Mouse (Mus musculus): Measurements from ENCODE around the gene Gm49673. TPM values are rescaled to one million over a fixed set of nuclear protein-coding genes. Genes with fewer than 3 reads are reported as not detected.
A peak's percentile ranks its signal among the peaks of the same experiment; 100 is the strongest.
"Not testable (repeated sequence)": the region's sequence is repeated elsewhere in the genome, so short reads cannot be mapped to it uniquely, and the experiment has no call there.

Gm49673 gene
- total RNA-seq, 2 experiments from 2014 or later: 0.10 to 0.63 TPM

DNA sequence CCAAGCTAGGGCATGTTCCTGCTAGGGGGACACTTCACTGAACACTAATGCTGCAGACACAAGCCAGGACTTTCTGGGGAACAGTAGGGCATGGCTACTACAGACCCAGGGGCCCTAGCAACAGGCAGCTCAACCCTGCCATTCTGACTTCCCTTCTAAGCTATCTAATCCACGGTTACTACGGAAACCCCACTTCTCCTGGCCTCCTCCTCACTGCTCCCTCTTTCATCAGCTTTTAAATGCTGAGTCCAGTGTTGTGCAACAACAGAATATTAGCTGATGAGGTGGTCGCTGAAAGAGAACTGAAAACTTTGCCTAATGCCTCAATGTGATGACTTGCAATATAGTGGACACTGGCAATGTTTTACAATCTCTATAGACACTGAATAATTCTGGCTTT, 7.4 kb downstream of the Gm49673 start:
- not testable (repeated sequence) for DNase-seq (ENCODE audit: extremely low spot score in 1 of 2, low spot score in 1 of 2)

DNA sequence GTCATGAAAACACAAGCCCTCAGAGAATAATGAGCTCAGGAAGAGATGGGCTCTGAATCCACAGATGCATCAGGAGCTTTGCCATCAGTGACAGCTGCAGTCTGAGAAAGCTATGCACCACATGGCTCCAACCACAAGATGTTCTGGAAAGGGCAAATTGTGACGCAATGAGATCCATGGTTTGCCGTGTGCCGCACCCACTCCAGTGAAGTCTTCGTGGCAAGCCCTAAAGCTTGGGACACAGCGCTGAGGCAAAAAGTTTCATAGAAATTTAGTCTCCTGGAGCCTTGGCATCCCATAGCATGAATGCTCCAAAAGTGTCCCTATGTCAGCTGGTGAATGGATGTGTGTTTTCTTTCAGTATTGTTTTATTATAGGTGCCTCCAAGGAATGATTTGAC, 9.5 kb downstream of the Gm49673 start:
- not testable (repeated sequence) for DNase-seq (ENCODE audit: extremely low spot score in 1 of 2, low spot score in 1 of 2)

DNA sequence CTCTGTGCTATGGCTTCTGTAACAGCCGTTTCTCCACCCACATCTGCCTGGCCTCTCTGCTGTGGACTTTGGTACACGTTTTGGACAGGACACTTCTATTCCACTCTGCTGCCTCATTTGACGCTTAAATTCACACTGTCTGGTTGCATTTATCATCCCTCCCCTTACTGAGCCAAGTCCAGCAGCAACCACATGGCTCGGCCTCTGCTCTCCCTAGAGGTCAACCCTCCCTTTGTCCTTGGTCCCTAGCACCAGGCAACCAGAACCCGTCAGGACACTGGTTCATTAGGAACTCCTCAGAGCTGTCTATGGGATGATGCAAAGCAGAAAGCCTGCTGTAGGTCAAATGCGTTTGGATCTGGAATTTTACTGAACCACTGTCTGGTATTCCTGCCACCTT, 16.7 kb downstream of the Gm49673 start:
- DNase-seq (ENCODE audit: extremely low spot score in 1 of 2, low spot score in 1 of 2): not testable (repeated sequence)

DNA sequence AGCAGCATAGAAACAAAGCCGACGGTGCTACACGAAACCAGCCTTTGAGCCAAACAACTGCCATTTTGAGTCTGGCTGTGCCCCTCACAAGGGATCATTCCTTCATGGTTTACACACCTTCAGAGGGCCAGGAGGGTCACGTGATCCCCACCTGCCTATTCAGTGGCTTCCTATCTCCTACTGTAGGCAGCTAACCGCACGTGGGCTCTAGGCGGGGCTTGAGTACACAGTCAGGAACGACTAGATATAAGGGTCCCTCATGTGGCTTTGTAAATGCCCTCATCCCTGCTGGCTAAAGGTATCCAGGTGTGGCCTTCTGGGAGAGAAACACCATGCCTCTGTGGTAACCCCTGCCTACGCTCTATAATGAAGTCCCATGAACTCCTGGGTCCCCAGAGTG, 18.0 kb downstream of the Gm49673 start:
- not testable (repeated sequence) for DNase-seq (ENCODE audit: extremely low spot score in 1 of 2, low spot score in 1 of 2)

DNA sequence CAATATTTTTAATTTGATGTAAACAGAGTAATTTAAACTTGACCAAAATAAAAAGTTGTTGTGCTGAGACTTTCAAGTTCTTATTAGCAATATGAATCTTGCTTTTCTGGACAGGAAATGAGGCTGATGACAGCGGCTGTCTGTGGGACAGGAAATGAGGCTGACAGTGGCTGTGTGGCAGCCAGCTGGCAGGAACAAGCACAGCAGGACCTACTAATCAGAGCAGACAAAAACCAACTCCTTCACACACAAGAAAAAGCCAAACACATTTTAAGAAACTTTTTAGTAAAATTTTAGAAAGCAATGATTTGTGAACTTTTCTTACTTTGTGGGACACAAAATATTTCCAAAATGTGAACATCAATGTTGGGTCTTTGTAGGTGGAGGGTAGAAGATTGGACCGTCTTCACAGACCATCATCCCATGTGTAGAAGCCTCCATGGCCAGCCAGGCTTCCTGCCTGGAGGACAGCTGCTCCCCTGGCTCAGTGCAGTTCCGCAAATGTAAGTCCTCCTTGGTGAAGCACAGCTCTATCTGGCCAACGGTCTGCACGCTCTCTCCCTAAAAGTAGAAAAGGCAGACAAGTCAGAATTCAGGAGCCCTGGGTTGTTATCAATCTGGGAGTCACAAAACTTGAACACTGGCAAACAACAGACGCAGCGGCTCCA, 19.1 kb downstream of the Gm49673 start:
- not testable (repeated sequence) for DNase-seq (ENCODE audit: extremely low spot score in 1 of 2, low spot score in 1 of 2)

DNA sequence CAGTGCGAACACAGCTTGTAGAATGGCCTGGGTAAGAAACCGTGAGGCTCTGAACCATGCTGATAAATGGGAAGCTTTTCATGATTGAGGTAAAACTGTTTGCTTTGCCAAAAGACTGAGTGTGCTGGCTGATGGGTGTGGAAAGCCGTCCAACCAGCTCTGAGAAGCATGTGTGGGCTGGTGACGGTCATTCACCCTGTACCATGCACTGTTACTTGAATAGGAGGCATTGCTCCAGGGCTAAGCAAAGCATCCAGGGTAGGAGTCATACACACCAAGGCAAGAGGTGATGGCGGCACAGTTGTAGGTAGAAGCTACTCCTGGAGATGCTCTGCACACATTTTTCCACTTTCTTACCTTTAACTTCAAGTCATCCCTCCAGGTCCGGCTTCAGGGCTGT, 23.0 kb downstream of the Gm49673 start:
- DNase-seq (ENCODE audit: extremely low spot score in 1 of 2, low spot score in 1 of 2): not testable (repeated sequence)

GRCm38 (mm10) chr17:8122974-8123373, 24.6 kb downstream of the Gm49673 start:
- not testable (repeated sequence) for DNase-seq (ENCODE audit: extremely low spot score in 1 of 2, low spot score in 1 of 2)

DNA sequence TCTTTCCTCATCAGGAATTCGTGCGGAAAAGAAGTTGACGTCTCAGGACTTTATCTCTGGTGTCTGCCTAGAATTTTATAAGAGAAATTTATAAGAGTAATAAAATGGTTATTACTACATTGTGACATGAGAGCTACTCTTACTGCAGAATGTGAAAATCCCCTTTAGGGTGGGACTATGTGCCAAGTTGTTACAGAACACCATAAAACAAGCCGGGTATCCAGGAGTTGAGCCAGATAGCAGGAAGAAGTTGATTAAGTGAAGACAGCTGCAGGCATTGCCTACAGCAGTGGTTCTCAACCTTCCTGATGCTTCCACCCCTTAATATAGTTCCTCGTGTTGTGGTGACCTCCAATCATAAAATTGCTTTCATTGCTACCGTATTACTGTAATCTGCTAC, 30.7 kb downstream of the Gm49673 start:
- not testable (repeated sequence) for DNase-seq (ENCODE audit: extremely low spot score in 1 of 2, low spot score in 1 of 2)

- not testable (repeated sequence) for DNase-seq (ENCODE audit: extremely low spot score in 1 of 2, low spot score in 1 of 2)
These were observed 31.2 kb downstream of the Gm49673 start for GRCm38 (mm10) chr17:8116378-8116777.

DNA sequence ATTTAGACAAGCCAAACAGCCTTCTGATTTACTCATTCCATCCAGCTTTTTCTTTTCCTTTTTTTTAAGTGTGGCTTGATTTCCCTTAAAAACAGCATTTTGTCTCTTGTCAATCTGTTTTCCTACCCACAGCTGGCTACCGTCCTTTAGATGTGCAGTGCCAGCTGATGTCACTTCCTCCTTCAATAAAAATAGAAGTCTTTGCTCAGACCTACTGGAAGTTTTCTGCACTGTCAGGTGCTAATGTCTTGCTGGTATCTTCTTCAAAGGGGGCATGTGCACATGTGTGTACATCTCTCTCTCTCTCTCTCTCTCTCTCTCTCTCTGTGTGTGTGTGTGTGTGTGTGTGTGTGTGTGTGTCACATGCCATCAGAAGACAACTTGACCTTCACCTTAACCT, 35.4 kb downstream of the Gm49673 start:
- DNase-seq (ENCODE audit: extremely low spot score in 1 of 2, low spot score in 1 of 2): not testable (repeated sequence)

DNA sequence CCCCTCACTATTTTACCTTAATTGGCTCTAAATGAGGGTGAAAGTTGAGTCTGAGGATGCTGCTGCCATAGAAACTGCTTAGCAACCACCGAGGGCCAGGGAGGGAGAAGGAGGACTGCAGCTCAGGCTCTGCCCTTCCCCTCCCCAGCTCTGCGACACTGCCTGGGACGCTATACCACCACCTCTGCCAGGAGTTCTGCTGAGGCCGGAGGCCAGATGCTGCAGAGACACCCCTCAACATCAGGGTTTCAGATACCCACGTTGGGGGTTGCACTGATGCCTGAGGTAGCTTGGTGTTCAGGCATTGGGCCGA, 46.3 kb downstream of the Gm49673 start:
- not testable (repeated sequence) for DNase-seq (ENCODE audit: extremely low spot score in 1 of 2, low spot score in 1 of 2)

- not testable (repeated sequence) for DNase-seq (ENCODE audit: extremely low spot score in 1 of 2, low spot score in 1 of 2)
These were observed 46.9 kb downstream of the Gm49673 start for GRCm38 (mm10) chr17:8100405-8101296.

GRCm38 (mm10) chr17:8096199-8096598, 51.4 kb downstream of the Gm49673 start:
- not testable (repeated sequence) for DNase-seq (ENCODE audit: extremely low spot score in 1 of 2, low spot score in 1 of 2)

DNA sequence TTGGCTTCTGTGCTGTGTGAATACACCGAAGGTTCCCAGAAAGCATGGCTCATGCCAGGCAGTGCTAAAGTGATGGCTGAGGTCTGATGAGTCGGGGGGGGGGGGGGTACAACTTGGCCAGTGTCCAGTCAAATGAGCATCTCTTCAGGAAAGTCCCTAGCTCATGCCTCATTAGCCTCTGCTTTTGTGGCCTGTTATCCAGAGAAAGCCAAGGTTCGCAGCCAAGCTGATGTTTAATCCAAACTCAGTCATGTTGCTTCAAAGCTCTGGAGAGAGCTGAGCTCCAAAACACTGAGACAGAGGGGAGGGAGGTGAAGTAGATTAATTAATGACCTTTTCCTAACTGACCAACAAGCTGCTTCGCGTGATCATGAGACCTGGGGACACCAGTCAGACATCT, 51.9 kb downstream of the Gm49673 start:
- DNase-seq (ENCODE audit: extremely low spot score in 1 of 2, low spot score in 1 of 2): not testable (repeated sequence)

- DNase-seq (ENCODE audit: extremely low spot score in 1 of 2, low spot score in 1 of 2): not testable (repeated sequence)
These were observed 54.8 kb downstream of the Gm49673 start for GRCm38 (mm10) chr17:8092537-8093526.

DNA sequence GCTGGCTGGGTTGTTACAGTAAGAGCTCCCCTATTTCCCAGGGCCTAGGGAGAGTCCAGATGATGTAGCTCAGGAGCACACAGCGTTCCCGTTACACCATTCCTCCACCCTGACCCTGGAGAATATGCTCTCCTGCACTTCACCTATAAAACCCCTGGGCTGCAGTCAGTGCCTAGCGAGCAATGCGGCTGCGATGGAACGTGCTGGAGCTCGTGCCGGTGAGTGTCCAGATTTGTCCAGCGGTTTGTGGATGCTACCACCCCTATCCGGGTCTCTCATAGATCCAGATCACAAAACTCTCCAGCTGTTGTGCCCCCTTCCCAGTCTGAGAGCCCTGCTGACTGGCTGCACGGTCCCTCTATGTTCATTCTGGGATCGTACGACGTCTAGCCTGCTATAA, 56.3 kb downstream of the Gm49673 start:
- DNase-seq (ENCODE audit: extremely low spot score in 1 of 2, low spot score in 1 of 2): not testable (repeated sequence)

GRCm38 (mm10) chr17:8069847-8070246, 77.7 kb downstream of the Gm49673 start:
- not testable (repeated sequence) for DNase-seq (ENCODE audit: extremely low spot score in 1 of 2, low spot score in 1 of 2)

GRCm38 (mm10) chr17:8056637-8057138, 90.9 kb downstream of the Gm49673 start:
- not testable (repeated sequence) for DNase-seq (ENCODE audit: extremely low spot score in 1 of 2, low spot score in 1 of 2)

DNA sequence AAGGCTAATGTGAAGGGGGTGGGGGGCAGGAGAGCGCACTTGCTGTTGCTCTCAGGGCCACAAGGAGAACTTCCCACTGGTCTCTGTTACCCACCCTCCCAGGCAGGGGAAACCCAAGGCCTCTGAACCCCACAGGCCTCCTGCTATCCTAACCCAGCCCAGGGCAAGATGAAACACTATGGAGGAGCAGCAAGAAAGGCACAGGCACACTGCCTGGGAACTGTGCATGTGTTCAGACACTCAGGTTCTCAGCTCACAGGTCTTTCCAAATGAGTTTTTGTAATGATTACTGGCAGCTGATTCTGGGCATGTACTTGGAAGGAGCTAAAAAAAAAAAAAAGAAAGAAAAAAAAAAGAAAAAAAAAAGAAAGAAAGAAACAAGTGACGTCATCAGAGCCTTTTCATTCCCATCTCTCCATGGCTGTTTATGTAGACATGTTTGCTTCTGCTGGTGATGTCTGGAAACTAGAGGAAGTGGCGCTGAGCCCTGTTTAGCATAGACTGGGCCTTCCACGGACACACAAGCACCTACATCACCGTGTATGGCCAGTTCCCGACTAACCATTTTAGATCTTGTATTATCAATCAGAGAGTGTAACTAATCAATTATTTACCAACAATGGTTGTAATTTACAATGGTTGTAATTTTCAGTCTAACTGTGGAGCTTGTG, 91.5 kb downstream of the Gm49673 start:
- DNase-seq (ENCODE audit: extremely low spot score in 1 of 2, low spot score in 1 of 2): not testable (repeated sequence)

DNA sequence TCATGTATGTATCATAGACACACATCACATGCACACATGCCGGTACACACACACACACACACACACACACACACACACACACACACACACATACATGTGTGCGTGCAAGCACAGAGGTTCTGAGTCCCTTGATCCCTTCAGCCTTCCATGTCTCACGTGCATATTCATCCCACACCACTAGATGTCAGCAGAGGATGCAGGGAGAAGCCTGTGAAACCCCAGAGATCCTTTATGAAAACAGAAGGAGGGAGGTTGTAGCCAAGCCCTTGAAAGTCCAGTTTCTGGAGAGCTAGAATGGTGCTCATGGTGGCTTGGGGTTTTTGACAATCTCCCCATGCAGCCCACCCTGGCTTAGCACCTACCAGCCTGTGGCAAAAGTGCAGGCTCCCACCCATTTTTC, 96.3 kb downstream of the Gm49673 start:
- DNase-seq (ENCODE audit: extremely low spot score in 1 of 2, low spot score in 1 of 2): peak; percentile 63 to 86

Measured in layer of hippocampus, postnatal 25 days (tissue).